Mouse (Mus musculus) kidney, postnatal 0 days (tissue): ENCODE data around the gene Sec14l4. TPM values are rescaled to one million over a fixed set of nuclear protein-coding genes. Genes with fewer than 3 reads are reported as not detected.

ENCODE experiments used
- ATAC-seq: fragments of 200-750 bp; cut with Nextera tagmentation; replicated peaks from 2 replicates; pipeline ENCODE4 v1.8.0; 2017; ENCODE audit warnings: low read depth, moderate number of reproducible peaks, moderate TSS enrichment, moderate library complexity; ENCODE audit not compliant: low FRiP score
- DNase-seq: peaks from one replicate; pipeline ENCODE4 v3.0.0-alpha.2; 2016; ENCODE audit warnings: low spot score
- H3K27ac ChIP-seq: fragments of 300-500 bp; sonication (generic); 2 replicates; pipeline ENCODE4 v1.5.1; 2014; ENCODE audit warnings: mild to moderate bottlenecking
- H3K27me3 ChIP-seq: fragments of 300-500 bp; sonication (generic); 2 replicates; pipeline ENCODE4 v1.6.1; 2014; ENCODE audit warnings: low read length, mixed read lengths; ENCODE audit not compliant: insufficient read depth
- H3K36me3 ChIP-seq: fragments of 300-500 bp; sonication (generic); 2 replicates; pipeline ENCODE4 v1.6.1; 2014; ENCODE audit warnings: low read length, mixed read lengths; ENCODE audit not compliant: insufficient read depth
- H3K4me1 ChIP-seq: fragments of 300-500 bp; sonication (generic); replicated peaks from 2 replicates; pipeline ENCODE4 v1.6.1; 2014; ENCODE audit warnings: antibody characterized with exemption, low read length, mixed read lengths; ENCODE audit not compliant: insufficient read depth
- H3K4me2 ChIP-seq: fragments of 300-500 bp; sonication (generic); 2 replicates; pipeline ENCODE4 v1.6.1; 2014; ENCODE audit warnings: mild to moderate bottlenecking, low read length, moderate library complexity, mixed read lengths
- H3K4me3 ChIP-seq: fragments of 300-500 bp; sonication (generic); replicated peaks from 2 replicates; pipeline ENCODE4 v1.5.1; 2014; ENCODE audit warnings: low read depth, low read length
- H3K9ac ChIP-seq: fragments of 300-500 bp; sonication (generic); 2 replicates; pipeline ENCODE4 v1.6.1; 2014; ENCODE audit warnings: low read depth, low read length
- H3K9me3 ChIP-seq: fragments of 300-500 bp; sonication (generic); replicated peaks from 2 replicates; pipeline ENCODE4 v1.6.1; 2016; ENCODE audit warnings: low read length, inconsistent platforms, mixed read lengths
- CTCF ChIP-seq: IDR thresholded peaks from 2 replicates; pipeline ENCODE4 v1.5.1; 2016; ENCODE audit warnings: antibody characterized with exemption, low read depth, mild to moderate bottlenecking, moderate library complexity
- WGBS: fragments of 180-500 bp; shearing (Covaris S2); extraction: QIAGEN DNeasy Blood & Tissue Kit; methylation state at CpG from one replicate; pipeline ENCODE4 v1.1.7; 2014; 5-methylcytosine and 5-hydroxymethylcytosine counted together
- polyA plus RNA-seq: library from polyadenylated mRNA; unstranded; fragments of >200 nt; fragmentation: Nextera tagmentation; extraction: Ambion mirVana; gene quantifications from 2 replicates; pipeline ENCODE4 v1.2.1, GENCODE M21; 2015

The Sec14l4 gene
- polyA plus RNA-seq, 1 experiment from 2014 or later = not detected

DNA sequence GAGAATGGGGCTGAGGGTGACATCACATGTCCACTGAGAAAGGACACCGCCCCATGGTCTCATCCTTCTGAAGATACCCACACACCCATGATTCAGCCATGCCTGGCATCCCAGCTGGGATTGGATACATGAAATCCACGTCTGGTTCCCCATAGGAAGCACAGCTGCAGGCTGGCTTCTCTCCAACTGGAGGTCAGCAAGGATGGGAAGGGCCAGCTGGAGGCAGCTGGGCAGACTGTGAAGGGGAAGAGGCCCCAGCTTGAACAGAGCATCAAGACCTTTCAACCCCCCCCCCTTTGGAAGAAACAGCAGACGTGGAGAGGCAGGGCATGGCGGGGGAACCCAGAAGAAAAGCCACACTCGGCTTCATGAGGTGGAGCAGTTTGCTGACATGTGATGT, 15.3 kb downstream of the Sec14l4 start:
- TF ChIP-seq CTCF = no peak
- no peak for DNase-seq
- H3K27ac ChIP-seq = no peak overlapping the region
- ATAC-seq = no peak
- no peaks in the 10 kb centered on the region for H3K4me1 ChIP-seq
- no peaks in the 10 kb centered on the region for H3K36me3 ChIP-seq
- WGBS = 52% methylated on average over 5 of the region's 5 CpGs
- H3K9me3 ChIP-seq = no peaks in the 10 kb centered on the region
- H3K4me2 ChIP-seq = no peak overlapping the region
- no peak overlapping the region for H3K4me3 ChIP-seq
- H3K27me3 ChIP-seq = no peaks in the 10 kb centered on the region
- H3K9ac ChIP-seq = no peak overlapping the region

GRCm38 (mm10) chr11:4047766-4048165, 16.5 kb downstream of the Sec14l4 start:
- WGBS = 100% methylated on average over 2 of the region's 2 CpGs
- H3K9me3 ChIP-seq = no peaks in the 10 kb centered on the region
- no peak for TF ChIP-seq CTCF

GRCm38 (mm10) chr11:4048438-4048837, 17.2 kb downstream of the Sec14l4 start:
- TF ChIP-seq CTCF = no peak

More at GRCm38 (mm10) chr11:4047766-4048165, 16.5 kb downstream of the Sec14l4 start:
- H3K4me1 ChIP-seq = no peaks in the 10 kb centered on the region
- H3K4me3 ChIP-seq = no peak overlapping the region
- ATAC-seq (no peak), DNase-seq (no peak)
- H3K27me3 ChIP-seq = no peaks in the 10 kb centered on the region
- H3K27ac ChIP-seq = no peak overlapping the region
- no peaks in the 10 kb centered on the region for H3K36me3 ChIP-seq
- no peak overlapping the region for H3K9ac ChIP-seq
- no peak overlapping the region for H3K4me2 ChIP-seq

GRCm38 (mm10) chr11:4053586-4053985, 22.3 kb downstream of the Sec14l4 start:
- Histone ChIP-seq H3K9me3 (no peaks in the 10 kb centered on the region), H3K27me3 (no peaks in the 10 kb centered on the region), H3K9ac (no peak overlapping the region), H3K27ac (no peak overlapping the region), H3K4me2 (no peak overlapping the region), H3K4me3 (no peak overlapping the region), H3K4me1 (no peaks in the 10 kb centered on the region), H3K36me3 (no peaks in the 10 kb centered on the region)
- ATAC-seq = peak; percentile 66; the same call in 1 of the 2 replicates
- TF ChIP-seq CTCF = peak; percentile 90
- peak; percentile 73 for DNase-seq
- 16% methylated on average over 5 of the region's 5 CpGs for WGBS

More at GRCm38 (mm10) chr11:4048438-4048837, 17.2 kb downstream of the Sec14l4 start:
- H3K4me1 ChIP-seq = no peaks in the 10 kb centered on the region
- H3K9me3 ChIP-seq = no peaks in the 10 kb centered on the region
- H3K36me3 ChIP-seq = no peaks in the 10 kb centered on the region
- ATAC-seq (no peak), DNase-seq (no peak)
- no peak overlapping the region for H3K4me2 ChIP-seq
- no peak overlapping the region for H3K4me3 ChIP-seq
- H3K27me3 ChIP-seq = no peaks in the 10 kb centered on the region
- H3K9ac ChIP-seq = no peak overlapping the region
- H3K27ac ChIP-seq = no peak overlapping the region
- WGBS = 84% methylated on average over 6 of the region's 6 CpGs

DNA sequence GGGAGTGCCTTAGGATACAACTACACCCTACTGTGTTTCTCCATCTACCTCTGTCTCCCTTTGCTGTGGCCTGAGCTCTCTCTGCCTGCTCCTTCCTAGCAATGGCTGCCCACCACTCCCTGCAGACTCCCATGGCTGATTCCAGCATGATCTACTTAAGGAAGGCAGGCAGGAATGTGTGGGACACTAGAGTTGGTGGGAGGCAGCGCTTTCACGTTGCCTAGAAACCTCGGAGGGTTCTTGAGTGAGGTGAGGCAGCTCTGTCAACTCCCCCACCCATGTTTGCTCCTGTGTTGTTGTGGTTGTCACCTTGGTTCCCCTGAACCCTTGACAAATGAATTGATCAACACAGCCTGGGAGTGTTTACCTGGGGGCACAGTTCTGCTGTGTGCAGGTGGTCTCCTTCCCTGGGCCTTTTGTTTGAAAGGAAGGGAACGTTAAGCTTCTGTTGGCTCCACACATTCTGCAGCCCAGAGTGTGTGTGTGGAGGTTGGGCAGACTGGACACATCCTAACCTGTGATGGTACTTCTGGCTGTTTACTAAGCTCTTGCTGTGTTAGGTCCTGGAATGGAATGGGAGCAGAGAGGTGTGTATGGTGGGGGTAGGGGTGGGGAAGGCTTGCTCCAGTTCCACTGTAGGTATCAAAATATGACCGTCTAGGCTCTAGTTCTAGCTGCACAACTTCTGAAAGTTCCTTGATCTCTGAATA, 29.8 kb downstream of the Sec14l4 start:
- Histone ChIP-seq H3K36me3 (no peaks in the 10 kb centered on the region), H3K4me2 (no peak overlapping the region), H3K27ac (no peak overlapping the region), H3K4me1 (no peaks in the 10 kb centered on the region), H3K27me3 (no peaks in the 10 kb centered on the region), H3K4me3 (no peak overlapping the region), H3K9ac (no peak overlapping the region), H3K9me3 (no peaks in the 10 kb centered on the region)
- ATAC-seq = no peak
- no peak for DNase-seq
- no peak for TF ChIP-seq CTCF
- WGBS = 56% methylated on average over 5 of the region's 5 CpGs

GRCm38 (mm10) chr11:4062523-4062922, 31.3 kb downstream of the Sec14l4 start:
- no peak overlapping the region for H3K27ac ChIP-seq
- DNase-seq (no peak), ATAC-seq (no peak)
- no peaks in the 10 kb centered on the region for H3K9me3 ChIP-seq
- H3K27me3 ChIP-seq = no peaks in the 10 kb centered on the region
- WGBS = 91% methylated on average over 4 of the region's 4 CpGs
- no peaks in the 10 kb centered on the region for H3K36me3 ChIP-seq
- H3K4me2 ChIP-seq = no peak overlapping the region
- H3K4me1 ChIP-seq = no peaks in the 10 kb centered on the region
- no peak overlapping the region for H3K9ac ChIP-seq
- TF ChIP-seq CTCF = no peak
- H3K4me3 ChIP-seq = no peak overlapping the region
